Mouse (Mus musculus) neural tube, embryonic 11.5 days (tissue): ENCODE data around the gene Tcam1. TPM values are rescaled to one million over a fixed set of nuclear protein-coding genes. Genes with fewer than 3 reads are reported as not detected.
"Not testable (repeated sequence)": the region's sequence is repeated elsewhere in the genome, so short reads cannot be mapped to it uniquely, and the experiment has no call there.

Source experiments
- ATAC-seq: fragments of 200-750 bp; cut with Nextera tagmentation; 2 replicates; pipeline ENCODE4 v1.8.0; 2017; ENCODE audit warnings: moderate number of reproducible peaks, mild to moderate bottlenecking, moderate TSS enrichment, moderate library complexity; ENCODE audit not compliant: insufficient read depth, low FRiP score, low TSS enrichment
- DNase-seq: peaks from one replicate; pipeline ENCODE4 v3.0.0-alpha.2; 2015; ENCODE audit warnings: low spot score
- H3K27ac ChIP-seq: fragments of 300-500 bp; sonication (generic); 2 replicates; pipeline ENCODE4 v1.5.1; 2014; ENCODE audit warnings: low read depth, mild to moderate bottlenecking, low read length
- H3K27me3 ChIP-seq: fragments of 300-500 bp; sonication (generic); 2 replicates; pipeline ENCODE4 v1.6.1; 2014; ENCODE audit warnings: mild to moderate bottlenecking, low read length, mixed read lengths; ENCODE audit not compliant: control insufficient read depth, insufficient read depth
- H3K36me3 ChIP-seq: fragments of 300-500 bp; sonication (generic); 2 replicates; pipeline ENCODE4 v1.6.1; 2014; ENCODE audit warnings: mild to moderate bottlenecking, low read length, moderate library complexity, mixed read lengths; ENCODE audit not compliant: control insufficient read depth, insufficient read depth
- H3K4me1 ChIP-seq: fragments of 300-500 bp; sonication (generic); 2 replicates; pipeline ENCODE4 v1.6.1; 2014; ENCODE audit warnings: low read length, mixed read lengths; ENCODE audit not compliant: control insufficient read depth, insufficient read depth
- H3K4me2 ChIP-seq: fragments of 300-500 bp; sonication (generic); 2 replicates; pipeline ENCODE4 v1.6.1; 2014; ENCODE audit warnings: low read depth, mild to moderate bottlenecking, moderate library complexity
- H3K4me3 ChIP-seq: fragments of 300-500 bp; sonication (generic); 2 replicates; pipeline ENCODE4 v1.5.1; 2014; ENCODE audit warnings: low read depth, low read length
- H3K9ac ChIP-seq: fragments of 300-500 bp; sonication (generic); 2 replicates; pipeline ENCODE4 v1.6.1; 2014; ENCODE audit warnings: mild to moderate bottlenecking, low read length
- H3K9me3 ChIP-seq: fragments of 300-500 bp; sonication (generic); 2 replicates; pipeline ENCODE4 v1.6.1; 2016; ENCODE audit warnings: low read length; ENCODE audit not compliant: control insufficient read depth
- WGBS: fragments of 180-500 bp; shearing (Covaris S2); extraction: QIAGEN DNeasy Blood & Tissue Kit; methylation state at CpG from one replicate; pipeline ENCODE4 v1.1.7; 2014; 5-methylcytosine and 5-hydroxymethylcytosine counted together
- polyA plus RNA-seq: library from polyadenylated mRNA; unstranded; fragments of >200 nt; fragmentation: Nextera tagmentation; extraction: Ambion mirVana; gene quantifications from 2 replicates; pipeline ENCODE4 v1.2.1, GENCODE M21; 2014

Tcam1 gene
- 0.14 and 0.21 TPM in 2 replicates for polyA plus RNA-seq

DNA sequence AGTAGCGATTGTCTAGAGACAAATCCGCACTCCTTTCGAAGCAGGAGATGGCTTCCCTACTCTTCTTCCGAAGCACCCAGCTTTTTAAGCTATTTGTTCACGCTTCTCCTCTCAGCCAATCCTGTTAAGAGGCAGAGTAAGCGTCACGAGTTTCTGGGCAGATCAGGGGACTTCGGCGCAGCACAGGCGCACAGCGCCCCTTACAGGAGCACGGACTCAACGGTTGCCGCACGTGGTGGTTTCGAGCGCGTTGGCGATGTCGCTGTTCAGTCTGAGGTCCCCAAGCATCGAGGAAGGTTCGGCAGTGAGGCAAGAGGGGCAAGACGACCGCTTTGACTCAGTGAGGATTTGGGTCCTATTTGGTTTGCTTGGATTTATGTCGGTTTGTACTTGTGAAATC is at the start of gene Tcam1:
Tcam1 (plus strand) TSS at position 219 of the 400 bp plus-strand sequence.
- Histone ChIP-seq H3K27me3 (no peaks in the 10 kb centered on the region), H3K4me2 (0 out of 2 replicates have a peak within 1 kb of the TSS, but pooled peaks have one; percentile 17), H3K4me1 (peaks cover 8% of the 10 kb centered on the region), H3K9ac (no peak within 1 kb of the TSS), H3K27ac (no peak within 1 kb of the TSS), H3K36me3 (no peaks in the 10 kb centered on the region), H3K9me3 (no peaks in the 10 kb centered on the region), H3K4me3 (no peak within 1 kb of the TSS)
- ATAC-seq (peak; percentile 43; the same call in 1 of the 2 replicates), DNase-seq (peak; percentile 93)
- 17% methylated on average over 25 of the region's 25 CpGs for WGBS

DNA sequence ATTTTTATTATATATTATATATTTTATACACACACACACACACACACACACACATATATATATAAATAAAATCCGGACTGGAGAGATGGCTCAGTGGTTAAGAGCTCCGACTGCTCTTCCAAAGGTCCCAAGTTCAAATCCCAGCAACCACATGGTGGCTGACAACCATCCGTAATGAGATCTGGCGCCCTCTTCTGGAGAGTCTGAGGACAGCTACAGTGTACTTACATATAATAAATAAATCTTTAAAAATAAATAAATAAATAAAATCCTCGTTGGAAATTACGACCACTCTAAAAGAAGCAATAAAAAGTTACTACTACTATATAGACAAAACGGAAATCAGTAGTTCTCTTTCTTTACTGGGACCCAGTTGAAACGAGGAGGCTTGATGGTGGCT is 42.5 kb upstream of the Tcam1 start:
- DNase-seq, H3K27ac ChIP-seq, H3K27me3 ChIP-seq, H3K9me3 ChIP-seq, H3K9ac ChIP-seq, H3K4me2 ChIP-seq, H3K4me1 ChIP-seq, H3K4me3 ChIP-seq, ATAC-seq: not testable (repeated sequence)
- WGBS: 80% methylated on average over 8 of the region's 8 CpGs
- peaks cover 16% of the 10 kb centered on the region for H3K36me3 ChIP-seq

DNA sequence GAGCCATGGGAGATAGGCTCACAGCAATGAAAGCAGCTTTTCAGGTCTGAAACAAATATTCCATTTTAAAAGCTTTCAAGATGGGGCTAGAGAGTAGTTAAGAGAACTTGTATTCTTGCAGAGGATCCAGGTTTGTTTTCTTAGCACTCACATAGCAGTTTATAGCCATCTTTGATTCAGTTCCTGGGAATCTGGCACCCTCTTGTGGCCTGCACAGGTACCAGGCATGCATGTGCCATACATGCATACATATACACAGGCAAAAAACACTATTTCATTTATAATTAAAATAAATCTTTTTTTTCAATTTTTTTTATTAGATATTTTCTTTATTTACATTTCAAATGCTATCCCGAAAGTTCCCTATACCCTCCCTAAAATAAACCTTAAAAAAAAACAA is 29.6 kb upstream of the Tcam1 start:
- WGBS: 98% methylated on average over 1 of the region's 1 CpGs
- Histone ChIP-seq H3K9ac (no peak overlapping the region), H3K4me3 (no peak overlapping the region), H3K36me3 (peaks cover 45% of the 10 kb centered on the region), H3K4me1 (no peaks in the 10 kb centered on the region), H3K9me3 (0 out of 2 replicates have a peak, but pooled peaks cover 3% of the 10 kb centered on the region), H3K27me3 (no peaks in the 10 kb centered on the region), H3K27ac (no peak overlapping the region), H3K4me2 (no peak overlapping the region)
- ATAC-seq (no peak), DNase-seq (no peak)

DNA sequence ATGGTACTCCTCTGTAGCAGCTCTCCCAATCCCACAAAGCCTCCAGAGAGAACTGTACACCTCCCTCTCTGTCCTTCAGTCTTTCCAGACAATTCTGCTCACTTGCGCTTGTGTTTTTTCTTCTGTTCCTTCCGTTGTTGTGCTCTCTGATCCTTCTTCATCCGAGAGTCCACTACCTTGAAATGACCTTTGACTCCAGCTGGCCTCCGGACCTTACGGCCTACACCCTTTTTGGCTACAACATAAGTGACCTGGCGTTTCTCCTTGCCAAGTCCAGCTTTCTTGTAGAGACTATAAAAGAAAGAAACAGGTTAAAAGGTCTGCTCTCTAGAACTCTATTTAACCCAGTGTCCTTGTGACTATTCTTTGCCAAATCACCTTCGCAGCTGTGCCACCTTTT is 27.1 kb upstream of the Tcam1 start:
- H3K9me3 ChIP-seq: 0 out of 2 replicates have a peak, but pooled peaks cover 3% of the 10 kb centered on the region
- no peaks in the 10 kb centered on the region for H3K27me3 ChIP-seq
- no peak overlapping the region for H3K9ac ChIP-seq
- WGBS: 91% methylated on average over 7 of the region's 7 CpGs
- no peak for ATAC-seq
- no peak for DNase-seq
- H3K4me2 ChIP-seq: no peak overlapping the region
- H3K27ac ChIP-seq: no peak overlapping the region
- H3K36me3 ChIP-seq: peaks cover 33% of the 10 kb centered on the region
- no peaks in the 10 kb centered on the region for H3K4me1 ChIP-seq
- H3K4me3 ChIP-seq: no peak overlapping the region

DNA sequence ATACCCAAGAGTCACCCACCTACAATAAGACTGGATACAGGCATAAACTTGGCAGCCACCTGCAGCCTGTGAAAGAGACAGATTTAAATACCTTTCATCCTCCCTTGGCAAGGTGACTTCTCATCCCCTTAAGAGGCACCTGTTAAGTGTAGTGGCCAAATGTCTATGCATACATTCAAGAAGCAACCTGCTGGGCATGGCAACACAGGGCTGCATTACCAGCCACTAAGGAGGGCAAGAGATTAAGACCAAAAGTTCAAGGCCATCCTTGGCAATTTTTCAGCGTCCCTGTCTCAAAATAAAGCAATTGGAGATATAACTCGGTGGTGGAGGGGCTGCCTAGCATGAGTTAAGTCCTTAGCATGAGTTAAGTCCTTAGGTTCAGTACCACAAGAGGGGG is 21.7 kb upstream of the Tcam1 start:
- Histone ChIP-seq H3K27me3 (no peaks in the 10 kb centered on the region), H3K9ac (no peak overlapping the region), H3K36me3 (peaks cover 7% of the 10 kb centered on the region), H3K27ac (no peak overlapping the region), H3K4me1 (peaks cover 9% of the 10 kb centered on the region), H3K4me3 (peak overlapping the region; percentile 78), H3K4me2 (peak overlapping the region; percentile 96), H3K9me3 (no peaks in the 10 kb centered on the region)
- WGBS: 28% methylated on average over 2 of the region's 2 CpGs
- no peak for ATAC-seq
- DNase-seq: no peak

DNA sequence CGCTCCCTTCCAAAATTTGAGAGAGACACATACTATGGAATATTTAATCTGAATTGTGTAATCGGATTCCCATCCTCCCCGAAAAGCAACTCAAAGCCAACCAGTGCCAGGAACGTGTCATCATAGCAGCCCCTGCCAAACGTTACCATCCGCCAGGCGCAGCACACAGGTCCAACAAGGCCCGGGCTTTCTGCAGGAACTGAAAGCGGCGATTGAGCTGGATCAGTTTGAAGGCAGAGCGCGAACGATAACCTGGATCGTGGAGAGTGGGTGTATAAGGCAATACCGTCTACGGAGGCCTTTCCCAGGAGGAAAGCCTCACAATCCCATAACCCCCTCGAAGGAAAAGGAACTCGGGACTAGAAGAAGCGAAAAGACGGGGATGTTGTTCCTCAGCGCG is 21.3 kb upstream of the Tcam1 start:
- H3K4me2 ChIP-seq: peak overlapping the region; percentile 96
- H3K9ac ChIP-seq: peak overlapping the region; percentile 63
- ATAC-seq (0 out of 2 replicates have a peak, but pooled peaks have one; percentile 24), DNase-seq (no peak)
- H3K36me3 ChIP-seq: peaks cover 7% of the 10 kb centered on the region
- peaks cover 9% of the 10 kb centered on the region for H3K4me1 ChIP-seq
- H3K4me3 ChIP-seq: peak overlapping the region; percentile 78
- no peaks in the 10 kb centered on the region for H3K27me3 ChIP-seq
- H3K9me3 ChIP-seq: no peaks in the 10 kb centered on the region
- H3K27ac ChIP-seq: no peak overlapping the region
- 5% methylated on average over 22 of the region's 22 CpGs for WGBS

DNA sequence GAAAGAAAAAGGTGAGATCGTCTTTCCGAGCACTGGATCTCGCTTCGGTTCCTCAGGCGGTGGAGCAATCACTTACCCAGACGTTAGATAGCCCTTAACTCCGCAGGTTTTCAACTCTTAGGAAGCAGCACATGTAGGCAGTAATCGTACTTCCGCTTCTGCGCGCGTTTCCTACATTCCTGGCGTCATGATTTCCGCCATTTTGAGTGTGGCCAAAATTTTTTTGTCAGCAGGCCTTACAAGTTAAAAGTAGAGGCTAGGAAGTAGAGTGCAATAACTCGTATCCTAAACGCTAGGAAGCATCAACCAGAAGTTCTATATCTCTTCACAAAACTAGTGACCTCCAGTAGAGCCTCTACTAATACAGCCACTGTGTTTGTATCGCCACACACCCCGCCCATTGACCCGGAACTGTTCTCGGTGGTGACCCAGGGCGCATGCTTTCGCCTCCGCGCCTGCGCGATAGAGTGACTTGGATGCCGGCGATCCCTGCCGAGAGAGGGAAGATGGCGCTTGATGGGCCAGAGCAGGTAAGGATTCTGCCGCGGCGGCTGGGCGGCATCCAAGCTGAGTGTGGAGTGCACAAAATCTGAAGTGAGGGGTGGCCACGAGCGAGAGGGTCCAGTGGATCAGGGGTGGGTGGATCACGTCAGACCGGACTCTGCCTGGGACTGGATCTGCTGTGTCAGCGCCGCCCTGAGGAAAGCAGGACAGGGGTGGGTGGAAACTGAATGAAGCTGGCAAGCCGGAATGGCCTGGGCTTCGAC is 20.6 kb upstream of the Tcam1 start, which contains the start of the genes Ftsj3 and Psmc5:
Ftsj3 (minus strand) TSS at position 395 of the 767 bp plus-strand sequence.
Psmc5 (plus strand) TSS at position 470 of the 767 bp plus-strand sequence.
- Histone ChIP-seq H3K36me3 (peaks cover 6% of the 10 kb centered on the region), H3K4me3 (peak within 1 kb of the TSS; percentile 78)
- peak; percentile 95 for DNase-seq

DNA sequence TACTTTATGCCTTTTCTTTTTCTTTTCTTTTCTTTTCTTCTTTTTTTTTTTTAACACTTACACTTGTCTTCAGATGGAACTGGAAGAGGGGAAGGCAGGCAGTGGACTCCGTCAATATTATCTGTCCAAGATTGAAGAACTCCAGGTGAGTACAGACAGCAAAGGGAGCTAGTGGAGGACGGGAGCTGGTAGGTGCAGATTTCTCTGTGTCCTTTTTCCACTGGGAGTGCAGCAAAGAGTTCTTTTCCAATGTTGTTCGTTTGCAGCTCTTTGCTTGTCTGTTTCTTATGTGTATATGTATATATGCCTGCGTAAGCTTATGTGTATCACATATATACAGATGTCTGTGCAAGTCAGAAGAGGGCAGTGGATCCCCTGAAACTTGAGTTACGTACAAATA is 19.7 kb upstream of the Tcam1 start:
- peak overlapping the region; percentile 78 for H3K4me3 ChIP-seq
- no peaks in the 10 kb centered on the region for H3K9me3 ChIP-seq
- H3K36me3 ChIP-seq: peaks cover 8% of the 10 kb centered on the region
- ATAC-seq (no peak), DNase-seq (no peak)
- H3K9ac ChIP-seq: peak overlapping the region; percentile 82
- WGBS: 74% methylated on average over 5 of the region's 5 CpGs
- peaks cover 9% of the 10 kb centered on the region for H3K4me1 ChIP-seq
- peak overlapping the region; percentile 96 for H3K4me2 ChIP-seq
- H3K27ac ChIP-seq: no peak overlapping the region
- H3K27me3 ChIP-seq: no peaks in the 10 kb centered on the region

More for the DNA sequence above, 20.6 kb upstream of the Tcam1 start, which contains the start of the genes Ftsj3 and Psmc5:
- peaks cover 9% of the 10 kb centered on the region for H3K4me1 ChIP-seq
- no peaks in the 10 kb centered on the region for H3K9me3 ChIP-seq
- H3K4me2 ChIP-seq: peak within 1 kb of the TSS; percentile 96
- peak within 1 kb of the TSS; percentile 82 for H3K9ac ChIP-seq
- ATAC-seq: peak; percentile 90
- H3K27ac ChIP-seq: peak within 1 kb of the TSS; percentile 67; the same call in 1 of the 2 replicates
- under 1% methylated on average over 42 of the region's 42 CpGs for WGBS
- no peaks in the 10 kb centered on the region for H3K27me3 ChIP-seq
